Mouse (Mus musculus) MEL (cell line): Measurements from ENCODE around the gene Tmem260. TPM values are rescaled to one million over a fixed set of nuclear protein-coding genes. Genes with fewer than 3 reads are reported as not detected.

Experiments used
- DNase-seq: peaks from one replicate; pipeline ENCODE4 v3.0.0; 2011; ENCODE audit warnings: low read depth, low spot score
- H3K27ac ChIP-seq: 2 replicates; pipeline ENCODE4 v1.5.1; 2012; ENCODE audit warnings: low read depth, mild to moderate bottlenecking, control low read depth, low read length, moderate library complexity; ENCODE audit not compliant: control insufficient read depth
- H3K27me3 ChIP-seq, 2 experiments: fragments of 150-350 bp in 1 of 2; sonication (generic) in 1 of 2; 2 replicates each; pipeline ENCODE4 v1.6.1; 2012; ENCODE audit warnings: low read length in 2 of 2, mild to moderate bottlenecking in 2 of 2, improper control_type of control experiment in 1 of 2, moderate library complexity in 1 of 2; ENCODE audit not compliant: insufficient read depth in 2 of 2, control insufficient read depth in 1 of 2
- H3K36me3 ChIP-seq, 2 experiments: 2 replicates each; pipeline ENCODE4 v1.6.1; 2012 to 2014; ENCODE audit warnings: low read length in 2 of 2, improper control_type of control experiment in 1 of 2, inconsistent platforms in 1 of 2, mild to moderate bottlenecking in 1 of 2; ENCODE audit not compliant: insufficient read depth in 2 of 2, control insufficient read depth in 1 of 2
- H3K4me1 ChIP-seq, 2 experiments: fragments of 150-350 bp in 1 of 2; sonication (generic) in 1 of 2; 2 replicates each; pipeline ENCODE4 v1.6.1; 2012; ENCODE audit warnings: low read length in 2 of 2, improper control_type of control experiment in 1 of 2, mild to moderate bottlenecking in 1 of 2; ENCODE audit not compliant: insufficient read depth in 2 of 2, control insufficient read depth in 1 of 2
- H3K4me3 ChIP-seq, 2 experiments: fragments of 150-350 bp in 1 of 2; sonication (generic) in 1 of 2; 2 replicates each; pipeline ENCODE4 v1.5.1; 2012; ENCODE audit warnings: low read depth in 2 of 2, low read length in 2 of 2, mild to moderate bottlenecking in 2 of 2, moderate library complexity in 2 of 2, control low read depth in 1 of 2, improper control_type of control experiment in 1 of 2; ENCODE audit not compliant: control insufficient read depth in 1 of 2, insufficient read depth in 1 of 2
- H3K79me2 ChIP-seq: 2 replicates; pipeline ENCODE4 v1.6.1; 2012; ENCODE audit warnings: mild to moderate bottlenecking, low read length, moderate library complexity; ENCODE audit not compliant: control insufficient read depth, poor library complexity, insufficient read depth
- H3K9ac ChIP-seq: 2 replicates; pipeline ENCODE4 v1.6.1; 2012; ENCODE audit warnings: low read depth, mild to moderate bottlenecking, control low read depth, low read length, moderate library complexity; ENCODE audit not compliant: control insufficient read depth, poor library complexity, severe bottlenecking
- H3K9me3 ChIP-seq: fragments of 150-350 bp; sonication (generic); replicated peaks from 2 replicates; pipeline ENCODE4 v1.6.1; 2012; ENCODE audit warnings: mild to moderate bottlenecking, low read length, improper control_type of control experiment, moderate library complexity; ENCODE audit not compliant: insufficient read depth
- CTCF ChIP-seq, 3 experiments: IDR thresholded peaks in 2 of 3; conservative IDR thresholded peaks in 1 of 3; 2 replicates each; pipeline ENCODE4 v1.5.1; 2011 to 2012; ENCODE audit warnings: low read length in 3 of 3, low read depth in 2 of 3, mild to moderate bottlenecking in 2 of 3, improper control_type of control experiment in 1 of 3, inconsistent platforms in 1 of 3, mixed read lengths in 1 of 3, moderate library complexity in 1 of 3; ENCODE audit not compliant: control insufficient read depth in 1 of 3, insufficient read depth in 1 of 3, poor library complexity in 1 of 3, severe bottlenecking in 1 of 3
- E2F4 ChIP-seq: IDR thresholded peaks from 2 replicates; pipeline ENCODE4 v1.6.1; 2011; ENCODE audit warnings: low read depth, low read length, improper control_type of control experiment, borderline replicate concordance
- ELF1 ChIP-seq: IDR thresholded peaks from 2 replicates; pipeline ENCODE4 v1.6.1; 2014; ENCODE audit warnings: low read depth, mild to moderate bottlenecking, inconsistent platforms, low read length, improper control_type of control experiment, moderate library complexity
- ETS1 ChIP-seq: IDR thresholded peaks from 2 replicates; pipeline ENCODE4 v1.6.1; 2012; ENCODE audit warnings: low read depth, mild to moderate bottlenecking, inconsistent platforms, low read length, improper control_type of control experiment, moderate library complexity
- HCFC1 ChIP-seq: IDR thresholded peaks from 2 replicates; pipeline ENCODE4 v1.6.1; 2012; ENCODE audit warnings: low read depth, mild to moderate bottlenecking, inconsistent platforms, low read length, improper control_type of control experiment, moderate library complexity
- JUND ChIP-seq: IDR thresholded peaks from 2 replicates; pipeline ENCODE4 v1.6.1; 2011; ENCODE audit warnings: low read depth, mild to moderate bottlenecking, improper control_type of control experiment, low read length
- KAT2A ChIP-seq: conservative IDR thresholded peaks from 2 replicates; pipeline ENCODE4 v1.6.1; 2012; ENCODE audit warnings: low read depth, low read length, improper control_type of control experiment, inconsistent platforms
- MAFK ChIP-seq: IDR thresholded peaks from 2 replicates; pipeline ENCODE4 v1.6.1; 2011; ENCODE audit warnings: low read depth, mild to moderate bottlenecking, low read length, improper control_type of control experiment, borderline replicate concordance
- MEF2A ChIP-seq: IDR thresholded peaks from 2 replicates; pipeline ENCODE4 v1.6.1; 2014; ENCODE audit warnings: low read depth, mild to moderate bottlenecking, inconsistent platforms, low read length, improper control_type of control experiment; ENCODE audit not compliant: poor library complexity, insufficient replicate concordance, severe bottlenecking; ENCODE audit errors: extremely low read depth
- NRF1 ChIP-seq: IDR thresholded peaks from 2 replicates; pipeline ENCODE4 v1.6.1; 2014; ENCODE audit warnings: low read depth, mild to moderate bottlenecking, inconsistent platforms, low read length, improper control_type of control experiment, moderate library complexity; ENCODE audit not compliant: poor library complexity, insufficient read depth, severe bottlenecking
- POLR2A ChIP-seq, 2 experiments: IDR thresholded peaks; 2 replicates each; pipeline ENCODE4 v1.6.1; 2011 to 2012; ENCODE audit warnings: low read length in 2 of 2, mild to moderate bottlenecking in 2 of 2, control low read depth in 1 of 2, improper control_type of control experiment in 1 of 2, low read depth in 1 of 2, moderate library complexity in 1 of 2; ENCODE audit not compliant: control insufficient read depth in 1 of 2, insufficient read depth in 1 of 2, poor library complexity in 1 of 2
- POLR2AphosphoS5 ChIP-seq: IDR thresholded peaks from 2 replicates; pipeline ENCODE4 v1.6.1; 2012; ENCODE audit warnings: low read depth, borderline replicate concordance, mild to moderate bottlenecking, inconsistent platforms, low read length, moderate library complexity, mixed read lengths
- RAD21 ChIP-seq: IDR thresholded peaks from 2 replicates; pipeline ENCODE4 v1.6.1; 2011; ENCODE audit warnings: mild to moderate bottlenecking, low read depth, low read length, improper control_type of control experiment
- SIN3A ChIP-seq: IDR thresholded peaks from 2 replicates; pipeline ENCODE4 v1.6.1; 2012; ENCODE audit warnings: low read length, improper control_type of control experiment, inconsistent platforms
- UBTF ChIP-seq: IDR thresholded peaks from 2 replicates; pipeline ENCODE4 v1.6.1; 2012; ENCODE audit warnings: low read depth, mild to moderate bottlenecking, inconsistent platforms, low read length, improper control_type of control experiment, moderate library complexity, borderline replicate concordance; ENCODE audit not compliant: insufficient read depth
- USF2 ChIP-seq, 2 experiments: IDR thresholded peaks; 2 replicates each; pipeline ENCODE4 v1.6.1; 2011 to 2012; ENCODE audit warnings: improper control_type of control experiment in 2 of 2, low read length in 2 of 2, borderline replicate concordance in 1 of 2, inconsistent platforms in 1 of 2, low read depth in 1 of 2, mild to moderate bottlenecking in 1 of 2; ENCODE audit not compliant: insufficient read depth in 1 of 2
- ZKSCAN1 ChIP-seq: IDR thresholded peaks from 2 replicates; pipeline ENCODE4 v1.6.1; 2012; ENCODE audit warnings: low read depth, mild to moderate bottlenecking, inconsistent platforms, low read length, improper control_type of control experiment, moderate library complexity
- ZMIZ1 ChIP-seq: IDR thresholded peaks from 2 replicates; pipeline ENCODE4 v1.6.1; 2012; ENCODE audit warnings: low read depth, mild to moderate bottlenecking, inconsistent platforms, low read length, improper control_type of control experiment, moderate library complexity
- ZNF384 ChIP-seq: IDR thresholded peaks from 2 replicates; pipeline ENCODE4 v1.6.1; 2012; ENCODE audit warnings: low read depth, mild to moderate bottlenecking, inconsistent platforms, low read length, improper control_type of control experiment
- polyA plus RNA-seq, 2 experiments: library from polyadenylated mRNA; stranded (reverse) in 1 of 2; unstranded in 1 of 2; fragments of >175 nt in 1 of 2; fragments of >200 nt in 1 of 2; gene quantifications; 2 replicates each; pipeline versions ENCODE4 v1.2.1 to v1.2.4; 2012; ENCODE audit warnings: low replicate concordance in 2 of 2, low read depth in 1 of 2; ENCODE audit not compliant: insufficient read length in 2 of 2, insufficient read depth in 1 of 2, missing spikeins in 1 of 2
- total RNA-seq: library from RNA; depleted of rRNA; stranded (reverse); fragments of 300-350 nt; gene quantifications from 2 replicates; pipeline ENCODE4 v1.2.3, GENCODE M21; 2012

The Tmem260 gene
- total and polyA plus RNA-seq, 3 experiments, result 2.8 to 5.6 TPM; not detected in 1

GRCm38 (mm10) chr14:48445984-48446683, at the start of gene Tmem260 (continued):
- TF ChIP-seq JUND, result no peak
- peak; percentile 85 for TF ChIP-seq HCFC1
- 0 out of 2 replicates have a peak, but pooled peaks have one; percentile 12 for TF ChIP-seq POLR2AphosphoS5
- TF ChIP-seq ZNF384, result no peak

- H3K4me3 ChIP-seq, result no peak overlapping the region
- TF ChIP-seq MAFK, result no peak
- TF ChIP-seq ZKSCAN1, result no peak
- TF ChIP-seq ETS1, result no peak
- TF ChIP-seq NRF1, result no peak
- no peak for TF ChIP-seq JUND
- TF ChIP-seq ELF1, result no peak
- no peak for TF ChIP-seq E2F4
- no peak for TF ChIP-seq KAT2A
- TF ChIP-seq ZNF384, result no peak
- TF ChIP-seq CTCF (IDR thresholded peaks at IDR 0.05 in 2 of 3, conservative IDR thresholded peaks at IDR 0.05 in 1 of 3; ENCODE audit: control insufficient read depth in 1 of 3, insufficient read depth in 1 of 3, low read depth in 2 of 3, low read length in 3 of 3, poor library complexity in 1 of 3, severe bottlenecking in 1 of 3), result no peak
- TF ChIP-seq ZMIZ1, result no peak
- TF ChIP-seq USF2 (IDR thresholded peaks at IDR 0.05; ENCODE audit: borderline replicate concordance in 1 of 2, insufficient read depth in 1 of 2, low read depth in 1 of 2, low read length in 2 of 2), result no peak
- no peak for TF ChIP-seq RAD21
- no peak for TF ChIP-seq SIN3A
- TF ChIP-seq HCFC1, result no peak
- TF ChIP-seq MEF2A, result no peak
- TF ChIP-seq UBTF, result no peak
- no peak for TF ChIP-seq POLR2AphosphoS5
- no peak for TF ChIP-seq POLR2A (IDR thresholded peaks at IDR 0.05; ENCODE audit: control insufficient read depth in 1 of 2, insufficient read depth in 1 of 2, low read depth in 1 of 2, low read length in 2 of 2, poor library complexity in 1 of 2)
- H3K79me2 ChIP-seq, result no peaks in the 10 kb centered on the region
- no peaks in the 10 kb centered on the region for H3K4me1 ChIP-seq
- no peaks in the 10 kb centered on the region for H3K27me3 ChIP-seq
- H3K27ac ChIP-seq, result no peak overlapping the region
- H3K36me3 ChIP-seq, result no peaks in the 10 kb centered on the region
- H3K9ac ChIP-seq, result no peak overlapping the region
- H3K9me3 ChIP-seq, result no peaks in the 10 kb centered on the region
- no peak for DNase-seq
Observed at GRCm38 (mm10) chr14:48406086-48406485, 39.8 kb upstream of the Tmem260 start.
